Mouse (Mus musculus) granulocyte monocyte progenitor cell, adult 5-6 weeks (primary cell): ENCODE data around the gene Ide. TPM values are rescaled to one million over a fixed set of nuclear protein-coding genes. Genes with fewer than 3 reads are reported as not detected.
A peak's percentile ranks its signal among the peaks of the same experiment; 100 is the strongest.

Experiments used
- ATAC-seq: replicated peaks from 2 replicates; pipeline ENCODE4 v1.8.0; 2016; ENCODE audit warnings: mild to moderate bottlenecking, moderate TSS enrichment, inconsistent platforms; ENCODE audit not compliant: poor library complexity, severe bottlenecking
- total RNA-seq, 2 experiments: library from RNA; stranded (forward) in 1 of 2; stranded (reverse) in 1 of 2; fragments of 200-712, 200-1000 nt in 1 of 2; fragments of >200 nt in 1 of 2; fragmentation: Nextera tagmentation in 1 of 2; gene quantifications; 2 replicates each; pipeline ENCODE4 v1.2.3; 2014 to 2017

Ide gene
- 108 and 131 TPM in 2 replicates for total RNA-seq (2014; fragmentation: Nextera tagmentation)
- 95.3 and 125 TPM in 2 replicates for total RNA-seq (2017)

DNA sequence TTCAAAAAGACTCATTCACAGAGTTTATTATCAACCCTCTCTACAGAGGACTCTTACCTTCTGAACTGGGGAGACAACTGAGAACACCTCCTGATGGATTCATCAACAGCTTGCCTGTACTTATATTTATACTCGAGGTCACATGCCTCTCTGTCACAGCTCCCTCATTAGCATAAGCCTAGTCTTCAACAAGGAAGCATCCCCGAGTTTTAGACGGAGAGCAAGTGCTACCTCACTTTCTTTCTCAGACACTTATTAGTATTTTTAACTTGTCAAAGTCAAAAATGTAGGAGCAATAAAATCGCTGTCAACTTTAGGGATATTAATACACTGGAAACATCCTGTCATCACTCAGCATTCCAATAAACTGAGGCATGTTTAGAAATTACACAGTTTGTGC lies at the start of gene Ide:
Gene Ide (minus strand): TSS at position 101 of the 400 bp plus-strand sequence.
- no peak for ATAC-seq

GRCm38 (mm10) chr19:37386126-37386525 lies 48.5 kb upstream of the Ide start:
- ATAC-seq: no peak

- ATAC-seq: no peak
Observed at GRCm38 (mm10) chr19:37378816-37379215, 41.2 kb upstream of the Ide start.

DNA sequence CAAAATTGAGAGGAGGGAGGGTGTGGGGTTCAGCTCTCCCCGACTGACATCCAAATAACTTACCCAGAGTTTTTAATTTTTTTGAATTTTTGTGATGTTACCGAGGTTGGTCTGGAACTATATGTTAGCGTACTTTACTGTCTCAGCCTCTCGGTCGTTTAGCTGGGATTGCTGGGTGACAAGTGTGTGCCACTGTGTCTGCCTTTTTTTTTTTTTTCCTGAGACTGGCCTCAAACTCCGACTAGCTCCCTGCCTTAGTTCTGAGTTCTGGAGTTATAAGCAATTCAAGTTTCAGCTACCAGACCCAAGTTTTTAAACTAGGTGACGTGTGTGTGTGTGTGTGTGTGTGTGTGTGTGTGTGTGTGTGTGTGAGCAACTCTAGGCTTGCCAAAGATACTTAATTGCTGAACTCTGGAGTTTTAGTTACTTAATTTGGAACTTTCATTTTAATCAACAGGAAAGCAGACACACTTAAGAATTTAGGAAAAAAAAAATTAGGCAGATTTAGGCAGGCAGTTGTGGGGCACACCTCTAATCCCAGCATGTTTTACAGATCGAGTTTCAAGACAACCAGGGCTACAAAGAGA lies 39.8 kb upstream of the Ide start:
- no peak for ATAC-seq

- no peak for ATAC-seq
Observed at GRCm38 (mm10) chr19:37376841-37377240, 39.2 kb upstream of the Ide start.

- peak; percentile 94 for ATAC-seq
Observed at GRCm38 (mm10) chr19:37375755-37376615, 38.3 kb upstream of the Ide start, which contains the start of gene Kif11. Gene Kif11, plus strand, starts transcription at chr19:37376403.

GRCm38 (mm10) chr19:37374941-37375754 lies 37.5 kb upstream of the Ide start:
- no peak for ATAC-seq

DNA sequence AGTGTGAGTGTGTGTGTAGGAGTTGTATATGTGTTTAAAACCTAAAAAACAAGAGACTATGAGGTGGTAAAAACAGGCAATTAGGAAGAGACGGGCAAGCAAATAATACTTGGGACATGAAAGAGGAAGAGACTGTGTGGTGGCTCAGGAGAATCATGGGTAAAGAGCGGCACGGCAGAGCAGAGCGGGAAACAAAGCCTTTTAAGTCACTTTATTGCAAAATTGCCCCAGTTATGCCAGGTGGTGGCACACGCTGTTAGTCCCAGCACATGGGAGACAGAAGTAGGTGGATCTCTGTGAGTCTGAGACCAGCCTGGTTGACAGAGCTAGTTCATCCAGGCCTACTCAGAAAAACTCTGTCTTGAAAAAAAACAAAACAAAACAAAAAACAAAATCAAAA lies 32.7 kb upstream of the Ide start:
- peak; percentile 87 for ATAC-seq

- ATAC-seq: peak; percentile 38
Observed at GRCm38 (mm10) chr19:37369921-37370320, 32.3 kb upstream of the Ide start.

GRCm38 (mm10) chr19:37368990-37369389 lies 31.3 kb upstream of the Ide start:
- no peak for ATAC-seq

DNA sequence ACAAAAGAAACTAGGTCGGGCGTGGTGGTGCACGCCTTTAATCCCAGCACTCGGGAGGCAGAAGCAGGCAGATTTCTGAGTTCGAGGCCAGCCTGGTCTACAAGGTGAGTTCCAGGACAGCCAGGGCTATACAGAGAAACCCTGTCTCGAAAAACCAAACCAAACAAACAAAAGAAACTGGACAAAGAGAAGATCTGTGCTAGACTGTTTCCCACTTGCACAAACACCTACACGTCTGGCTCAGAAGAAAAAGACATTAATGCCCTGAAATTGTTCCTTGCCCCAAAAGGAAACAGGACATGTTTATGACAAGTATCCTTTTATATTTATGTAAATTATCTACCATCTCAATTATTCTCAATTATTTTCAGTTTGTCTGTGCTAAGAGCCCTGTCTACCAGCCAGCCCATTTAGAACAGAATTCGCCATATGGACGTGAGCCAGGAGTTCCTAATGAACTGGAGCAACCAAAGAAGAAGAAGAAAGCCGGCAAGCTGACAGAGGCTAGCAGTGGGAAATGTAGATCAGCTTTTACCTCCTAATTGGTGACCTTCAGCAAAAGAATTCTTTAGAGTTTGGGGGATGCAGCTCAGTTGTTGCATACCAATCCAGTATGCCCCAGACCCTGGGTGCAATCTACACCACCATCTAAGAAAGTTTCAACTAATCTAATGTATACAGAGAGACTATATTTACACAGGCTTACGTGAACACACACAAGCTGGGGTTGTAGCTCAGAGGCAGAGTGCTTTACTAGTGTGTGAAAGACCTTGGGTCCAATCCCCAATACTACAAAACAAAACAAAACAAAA lies 25.7 kb upstream of the Ide start:
- ATAC-seq: no peak

DNA sequence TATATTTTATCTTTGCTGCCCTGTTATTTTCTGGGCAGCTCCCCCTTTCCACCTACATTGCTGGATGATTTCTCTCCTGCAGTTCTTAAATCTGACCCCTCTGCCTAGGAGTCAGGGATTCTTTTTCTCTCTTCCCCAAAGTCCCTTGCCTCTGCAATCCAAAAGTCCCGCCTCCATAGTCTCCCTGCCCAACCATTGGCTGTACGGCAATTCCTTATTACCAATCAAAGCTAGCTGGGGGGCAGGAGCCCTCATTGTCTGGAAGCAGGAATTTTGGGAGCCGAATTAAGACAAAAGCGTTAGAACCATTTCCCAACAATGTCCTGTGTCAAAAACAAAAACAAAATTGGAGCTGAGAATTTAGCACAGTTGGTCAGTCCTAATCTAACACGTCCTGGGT lies 24.9 kb upstream of the Ide start:
- ATAC-seq: no peak

DNA sequence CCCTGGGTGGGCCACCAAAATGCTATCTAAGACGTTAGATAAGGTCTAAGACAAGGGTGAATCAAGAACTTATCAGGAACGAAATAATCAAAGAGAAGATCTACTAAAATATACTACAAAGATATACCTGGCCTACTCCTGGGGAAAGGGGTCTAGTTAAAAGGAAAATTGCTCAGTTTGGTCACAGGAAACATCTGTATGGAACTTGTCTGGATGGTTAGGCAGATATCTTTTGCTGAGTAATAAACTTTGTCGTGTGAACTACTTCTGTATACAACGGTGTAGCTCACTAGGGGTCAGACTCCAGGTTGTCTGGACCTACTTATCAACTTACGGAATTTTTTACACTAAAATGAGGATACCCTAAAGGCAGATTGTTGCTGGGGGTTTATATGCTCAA lies 22.4 kb upstream of the Ide start:
- no peak for ATAC-seq

DNA sequence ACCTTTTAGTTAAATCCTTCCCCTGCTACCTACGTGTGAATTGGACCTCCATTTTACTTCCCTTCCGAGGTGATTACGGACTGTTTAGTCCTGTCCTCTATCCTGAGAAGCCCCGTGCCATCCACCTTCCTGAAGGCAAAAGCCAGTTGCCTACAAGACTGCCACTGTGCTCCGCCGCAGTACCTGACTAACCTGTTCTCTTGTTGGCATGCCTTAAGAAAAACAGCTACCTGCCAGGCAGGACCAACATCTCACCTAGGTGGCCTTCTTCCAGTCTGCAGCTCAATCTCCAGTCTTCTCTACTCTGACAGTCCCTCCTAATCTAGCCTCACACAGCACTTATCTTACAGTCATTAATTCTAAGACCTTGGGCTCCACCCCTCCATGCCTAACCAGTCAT lies 15.7 kb upstream of the Ide start:
- no peak for ATAC-seq

DNA sequence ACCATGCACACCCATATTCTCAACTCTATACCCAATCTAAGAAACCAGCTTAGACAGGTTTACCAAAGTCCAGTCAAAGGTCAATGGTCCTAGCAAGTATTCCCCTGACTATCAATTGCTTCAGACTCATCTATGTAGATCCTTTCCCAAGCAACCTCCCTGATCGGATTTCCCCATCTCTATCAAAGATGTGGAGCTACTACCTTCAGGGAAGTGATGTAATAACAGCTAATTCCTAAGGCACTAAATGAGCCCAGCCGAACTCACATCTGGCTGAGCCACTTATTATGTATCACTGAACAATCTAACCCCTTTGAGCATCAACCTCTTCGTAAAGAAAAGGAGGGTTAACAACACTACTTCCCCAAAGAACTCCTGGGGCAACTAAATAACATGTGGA lies 15.1 kb upstream of the Ide start:
- ATAC-seq: no peak

DNA sequence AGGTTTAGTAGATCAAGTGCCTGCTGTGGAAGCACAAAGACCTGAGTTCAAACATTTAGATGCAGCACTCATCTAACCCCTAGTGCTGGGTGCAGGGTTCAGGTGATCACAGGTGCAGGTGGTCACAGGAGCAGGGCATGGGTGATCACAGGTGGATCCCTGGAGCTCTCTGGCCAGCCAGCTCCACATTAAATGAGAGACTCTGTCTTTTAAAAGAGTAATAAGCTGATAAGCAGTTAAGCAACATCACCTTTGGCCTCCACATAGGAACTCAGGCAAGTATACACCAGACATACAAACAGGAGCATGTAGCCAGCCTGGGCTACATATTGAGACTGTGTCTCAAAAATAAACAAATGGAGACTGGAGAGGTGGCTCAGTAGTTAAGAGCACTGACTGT lies 11.3 kb upstream of the Ide start:
- ATAC-seq: no peak

GRCm38 (mm10) chr19:37348331-37348730 lies 10.7 kb upstream of the Ide start:
- no peak for ATAC-seq

GRCm38 (mm10) chr19:37346258-37346657 lies 8.6 kb upstream of the Ide start:
- no peak for ATAC-seq

DNA sequence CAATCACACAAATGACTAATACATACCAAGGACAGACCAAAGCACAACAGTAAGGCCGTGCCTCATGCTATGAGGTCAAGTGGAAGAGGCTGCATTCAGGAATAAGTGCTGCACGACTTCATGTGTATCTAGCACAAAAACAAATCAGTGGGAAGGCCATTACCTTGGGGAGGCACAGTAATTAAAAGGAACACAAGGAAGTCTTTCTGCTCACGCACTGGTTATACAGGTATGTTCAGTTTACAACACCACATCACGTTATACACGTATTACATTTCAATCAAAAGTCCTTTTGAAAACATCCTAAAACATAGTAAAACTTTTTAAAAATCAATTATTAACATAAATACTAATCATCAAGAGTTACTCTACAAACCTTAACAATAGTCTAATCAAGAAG lies 6.2 kb upstream of the Ide start:
- no peak for ATAC-seq

DNA sequence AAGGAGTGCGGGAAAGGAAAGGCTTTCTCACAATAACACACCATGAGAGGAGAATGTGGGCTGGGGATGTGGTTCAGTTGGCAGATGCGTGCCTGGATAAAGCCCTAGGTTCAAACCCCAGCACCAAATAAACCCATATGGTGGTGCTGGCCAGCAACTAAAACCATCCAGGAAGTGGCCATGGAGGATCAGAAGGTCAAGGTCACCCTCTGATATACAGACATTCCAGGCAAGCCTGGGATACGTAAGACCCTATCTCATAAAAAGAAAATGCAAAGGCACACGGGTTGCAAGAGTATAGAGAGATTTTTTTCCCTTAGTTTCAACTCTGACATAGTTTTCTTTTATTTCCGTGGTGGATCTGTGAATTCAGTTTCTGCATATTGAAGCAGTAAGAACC lies 3.3 kb upstream of the Ide start:
- ATAC-seq: peak; percentile 7; the same call in 1 of the 2 replicates
